Comparison of ENCODE assay signal across 14 mouse cellular contexts in genomic region chr3:18892813-18893212, GRCm38 (mm10).
"Had no signal": no experiment of that assay in that cellular context is flagged by ENCODE, and none has a peak within 500 bp of the region (broad histone marks: within the 10 kb centered on the region; RNA-seq: fewer than 3 reads in every experiment).

No protein-coding gene starts in this region.

- H3K27ac ChIP-seq: limb, embryonic 13.5 days; limb, embryonic 15.5 days; liver, embryonic 12.5 days; liver, embryonic 14.5 days; macrophage; midbrain, embryonic 13.5 days; midbrain, embryonic 15.5 days; neural tube, embryonic 12.5 days had no signal

- H3K4me1 ChIP-seq: limb, embryonic 13.5 days; limb, embryonic 15.5 days; liver, embryonic 12.5 days; megakaryocyte, embryonic 14.5 days; midbrain, embryonic 13.5 days; midbrain, embryonic 15.5 days; neural tube, embryonic 12.5 days had no signal

- DNase-seq: right cerebral cortex, postnatal 14 days; thymus, adult 18-20 months; thymus, postnatal 14 days; thymus, postnatal 36 days had no signal

- H3K36me3 ChIP-seq: limb, embryonic 13.5 days; limb, embryonic 15.5 days; liver, embryonic 12.5 days; midbrain, embryonic 13.5 days; midbrain, embryonic 15.5 days; neural tube, embryonic 12.5 days had no signal

- ATAC-seq: liver, embryonic 12.5 days; midbrain, embryonic 13.5 days; midbrain, embryonic 15.5 days had no signal

- H3K4me2 ChIP-seq: limb, embryonic 13.5 days; limb, embryonic 15.5 days; liver, embryonic 12.5 days; midbrain, embryonic 11.5 days; midbrain, embryonic 13.5 days; midbrain, embryonic 15.5 days; neural tube, embryonic 12.5 days had no signal

- H3K9ac ChIP-seq: limb, embryonic 13.5 days; limb, embryonic 15.5 days; liver, embryonic 12.5 days; liver, embryonic 14.5 days; midbrain, embryonic 13.5 days; midbrain, embryonic 15.5 days; neural tube, embryonic 12.5 days had no signal

- H3K9me3 ChIP-seq: limb, embryonic 13.5 days; limb, embryonic 15.5 days; liver, embryonic 12.5 days; midbrain, embryonic 13.5 days; midbrain, embryonic 15.5 days; neural tube, embryonic 12.5 days had no signal

- H3K27me3 ChIP-seq: limb, embryonic 13.5 days; limb, embryonic 15.5 days; liver, embryonic 12.5 days; megakaryocyte, embryonic 14.5 days; midbrain, embryonic 13.5 days; midbrain, embryonic 15.5 days; neural tube, embryonic 12.5 days had no signal

- H3K4me3 ChIP-seq: limb, embryonic 13.5 days; limb, embryonic 15.5 days; liver, embryonic 12.5 days; megakaryocyte, embryonic 14.5 days; midbrain, embryonic 13.5 days; midbrain, embryonic 15.5 days; neural tube, embryonic 12.5 days had no signal
